Mouse (Mus musculus) CH12.LX (cell line): ENCODE data around the gene Tmem255b. TPM values are rescaled to one million over a fixed set of nuclear protein-coding genes. Genes with fewer than 3 reads are reported as not detected.

Experiments used
- DNase-seq: peaks from one replicate; pipeline ENCODE4 v3.0.0-alpha.2; 2013; ENCODE audit errors: extremely low read depth
- H3K27ac ChIP-seq: 2 replicates; pipeline ENCODE4 v1.5.1; 2012; ENCODE audit warnings: low read depth, mild to moderate bottlenecking, control low read depth, moderate library complexity; ENCODE audit not compliant: insufficient read depth
- H3K27me3 ChIP-seq: replicated peaks from 2 replicates; pipeline ENCODE3; 2012; ENCODE audit warnings: inconsistent platforms
- H3K36me3 ChIP-seq, 2 experiments: replicated peaks in 1 of 2; 2 replicates each; pipeline versions ENCODE3 to v1.6.1; 2012; ENCODE audit warnings: inconsistent platforms in 1 of 2, low read length in 1 of 2, mild to moderate bottlenecking in 1 of 2, mixed read lengths in 1 of 2, moderate library complexity in 1 of 2; ENCODE audit not compliant: control insufficient read depth in 1 of 2, insufficient read depth in 1 of 2
- H3K4me1 ChIP-seq, 2 experiments: 2 replicates each; pipeline ENCODE4 v1.6.1; 2012; ENCODE audit warnings: inconsistent platforms in 1 of 2, moderate library complexity in 1 of 2; ENCODE audit not compliant: insufficient read depth in 2 of 2, control insufficient read depth in 1 of 2
- H3K4me2 ChIP-seq: 2 replicates; pipeline ENCODE4 v1.6.1; 2012; ENCODE audit warnings: low read depth, mild to moderate bottlenecking, control low read depth; ENCODE audit not compliant: poor library complexity, insufficient read depth, severe bottlenecking
- H3K4me3 ChIP-seq, 3 experiments: fragments of 150-350 bp in 1 of 3; sonication (generic) in 1 of 3; replicated peaks in 1 of 3; 2 replicates each; pipeline versions ENCODE3 to v1.5.1; 2011 to 2012; ENCODE audit warnings: low read depth in 2 of 3, low read length in 2 of 3, mild to moderate bottlenecking in 2 of 3, moderate library complexity in 2 of 3, control low read depth in 1 of 3, improper control_type of control experiment in 1 of 3, inconsistent platforms in 1 of 3, mixed read lengths in 1 of 3; ENCODE audit not compliant: poor library complexity in 1 of 3
- H3K79me2 ChIP-seq: replicated peaks from 2 replicates; pipeline ENCODE4 v1.6.1; 2012; ENCODE audit warnings: mild to moderate bottlenecking, moderate library complexity; ENCODE audit not compliant: control insufficient read depth, poor library complexity, insufficient read depth, severe bottlenecking; ENCODE audit errors: extremely low read depth
- H3K9ac ChIP-seq: 2 replicates; pipeline ENCODE4 v1.6.1; 2012; ENCODE audit warnings: low read depth, mild to moderate bottlenecking, control low read depth, moderate library complexity; ENCODE audit not compliant: insufficient read depth
- H3K9me3 ChIP-seq: replicated peaks from 2 replicates; pipeline ENCODE3; 2012; ENCODE audit warnings: low read length, inconsistent platforms, mixed read lengths
- BHLHE40 ChIP-seq: IDR thresholded peaks from 2 replicates; pipeline ENCODE4 v1.6.1; 2011; ENCODE audit warnings: mild to moderate bottlenecking, low read depth, low read length, improper control_type of control experiment
- CHD1 ChIP-seq: IDR thresholded peaks from 2 replicates; pipeline ENCODE4 v1.6.1; 2012; ENCODE audit warnings: low read depth, low read length, improper control_type of control experiment, inconsistent platforms
- CHD2 ChIP-seq: IDR thresholded peaks from 2 replicates; pipeline ENCODE4 v1.6.1; 2011; ENCODE audit warnings: low read length, improper control_type of control experiment
- HCFC1 ChIP-seq: IDR thresholded peaks from 2 replicates; pipeline ENCODE4 v1.6.1; 2012; ENCODE audit warnings: low read depth, mild to moderate bottlenecking, inconsistent platforms, low read length, improper control_type of control experiment
- IRF4 ChIP-seq: IDR thresholded peaks from 2 replicates; pipeline ENCODE4 v1.6.1; 2014; ENCODE audit warnings: low read depth, mild to moderate bottlenecking, inconsistent platforms, low read length, improper control_type of control experiment
- JUN ChIP-seq: IDR thresholded peaks from 2 replicates; pipeline ENCODE4 v1.6.1; 2011; ENCODE audit warnings: low read depth, mild to moderate bottlenecking, low read length, improper control_type of control experiment, moderate library complexity; ENCODE audit not compliant: insufficient read depth
- JUND ChIP-seq: conservative IDR thresholded peaks from 2 replicates; pipeline ENCODE4 v1.6.1; 2011; ENCODE audit warnings: low read depth, low read length, improper control_type of control experiment
- MAFK ChIP-seq: IDR thresholded peaks from 2 replicates; pipeline ENCODE4 v1.6.1; 2011; ENCODE audit warnings: low read length, improper control_type of control experiment; ENCODE audit not compliant: insufficient replicate concordance
- MAX ChIP-seq: IDR thresholded peaks from 2 replicates; pipeline ENCODE4 v1.6.1; 2011; ENCODE audit warnings: low read length, improper control_type of control experiment
- MAZ ChIP-seq: IDR thresholded peaks from 2 replicates; pipeline ENCODE4 v1.6.1; 2012; ENCODE audit warnings: low read depth, mild to moderate bottlenecking, inconsistent platforms, low read length, improper control_type of control experiment, moderate library complexity
- MEF2A ChIP-seq: IDR thresholded peaks from 2 replicates; pipeline ENCODE4 v1.6.1; 2014; ENCODE audit warnings: low read depth, mild to moderate bottlenecking, inconsistent platforms, low read length, improper control_type of control experiment, borderline replicate concordance
- MXI1 ChIP-seq: IDR thresholded peaks from 2 replicates; pipeline ENCODE4 v1.6.1; 2011; ENCODE audit warnings: mild to moderate bottlenecking, low read depth, low read length, improper control_type of control experiment
- MYC ChIP-seq: IDR thresholded peaks from 2 replicates; pipeline ENCODE4 v1.6.1; 2011; ENCODE audit warnings: low read depth, mild to moderate bottlenecking, improper control_type of control experiment, low read length
- NRF1 ChIP-seq: IDR thresholded peaks from 2 replicates; pipeline ENCODE4 v1.6.1; 2014; ENCODE audit warnings: low read depth, mild to moderate bottlenecking, inconsistent platforms, low read length, improper control_type of control experiment, moderate library complexity
- PAX5 ChIP-seq: IDR thresholded peaks from 2 replicates; pipeline ENCODE4 v1.6.1; 2012; ENCODE audit warnings: low read length, inconsistent platforms, mixed read lengths
- POLR2A ChIP-seq: IDR thresholded peaks from 2 replicates; pipeline ENCODE4 v1.6.1; 2011; ENCODE audit warnings: low read depth, mild to moderate bottlenecking, improper control_type of control experiment, low read length
- POLR2AphosphoS2 ChIP-seq: IDR thresholded peaks from 2 replicates; pipeline ENCODE4 v1.6.1; 2011; ENCODE audit warnings: low read depth, low read length, improper control_type of control experiment
- RAD21 ChIP-seq: IDR thresholded peaks from 2 replicates; pipeline ENCODE4 v1.6.1; 2011; ENCODE audit warnings: low read depth, mild to moderate bottlenecking, low read length, improper control_type of control experiment, moderate library complexity
- RCOR1 ChIP-seq: conservative IDR thresholded peaks from 2 replicates; pipeline ENCODE4 v1.6.1; 2012; ENCODE audit warnings: low read depth, mild to moderate bottlenecking, inconsistent platforms, low read length, improper control_type of control experiment
- SIN3A ChIP-seq: IDR thresholded peaks from 2 replicates; pipeline ENCODE4 v1.6.1; 2012; ENCODE audit warnings: low read length, improper control_type of control experiment, inconsistent platforms
- SMC3 ChIP-seq: IDR thresholded peaks from 2 replicates; pipeline ENCODE4 v1.6.1; 2011; ENCODE audit warnings: low read depth, low read length, improper control_type of control experiment
- USF1 ChIP-seq: IDR thresholded peaks from 2 replicates; pipeline ENCODE4 v1.6.1; 2014; ENCODE audit warnings: low read depth, mild to moderate bottlenecking, inconsistent platforms, low read length, improper control_type of control experiment
- USF2 ChIP-seq: conservative IDR thresholded peaks from 2 replicates; pipeline ENCODE4 v1.6.1; 2011; ENCODE audit warnings: low read depth, low read length, improper control_type of control experiment
- ZKSCAN1 ChIP-seq: IDR thresholded peaks from 2 replicates; pipeline ENCODE4 v1.6.1; 2012; ENCODE audit warnings: low read depth, inconsistent platforms, low read length, improper control_type of control experiment, borderline replicate concordance
- ZMIZ1 ChIP-seq: IDR thresholded peaks from 2 replicates; pipeline ENCODE4 v1.6.1; 2012; ENCODE audit warnings: low read depth, mild to moderate bottlenecking, inconsistent platforms, low read length, improper control_type of control experiment
- ZNF384 ChIP-seq: IDR thresholded peaks from 2 replicates; pipeline ENCODE4 v1.6.1; 2012; ENCODE audit warnings: low read depth, low read length, improper control_type of control experiment, inconsistent platforms
- dilution Hi-C: fragments of 300-500 bp; cut with MboI; formaldehyde crosslinking; loops from 2 replicates; pipeline ENCODE4 v1.14.3; 2020; ENCODE audit warnings: low sequenced_read_pairs; ENCODE audit not compliant: extremely low pct_unique_long_range_greater_than_20kb, extremely low pct_ligation_motif_present
- in situ Hi-C: fragments of 300-500 bp; cut with MboI; formaldehyde crosslinking; loops from 3 replicates; pipeline ENCODE4 v1.14.3; 2019; ENCODE audit warnings: low sequenced_read_pairs, low pct_ligation_motif_present, low pct_unique_long_range_greater_than_20kb, mixed read lengths
- polyA plus RNA-seq: library from polyadenylated mRNA; unstranded; fragments of >175 nt; gene quantifications from 2 replicates; pipeline ENCODE4 v1.2.1, GENCODE M21; 2012; ENCODE audit warnings: low read depth; ENCODE audit not compliant: insufficient read length
- total RNA-seq, 2 experiments: library from RNA; depleted of rRNA; stranded (reverse); fragments of 300-350 nt in 1 of 2; fragments of >200 nt in 1 of 2; gene quantifications; 2 replicates each; pipeline ENCODE4 v1.2.3; 2012 to 2014

Gene Tmem255b
- total and polyA plus RNA-seq, 3 experiments, result not detected

DNA sequence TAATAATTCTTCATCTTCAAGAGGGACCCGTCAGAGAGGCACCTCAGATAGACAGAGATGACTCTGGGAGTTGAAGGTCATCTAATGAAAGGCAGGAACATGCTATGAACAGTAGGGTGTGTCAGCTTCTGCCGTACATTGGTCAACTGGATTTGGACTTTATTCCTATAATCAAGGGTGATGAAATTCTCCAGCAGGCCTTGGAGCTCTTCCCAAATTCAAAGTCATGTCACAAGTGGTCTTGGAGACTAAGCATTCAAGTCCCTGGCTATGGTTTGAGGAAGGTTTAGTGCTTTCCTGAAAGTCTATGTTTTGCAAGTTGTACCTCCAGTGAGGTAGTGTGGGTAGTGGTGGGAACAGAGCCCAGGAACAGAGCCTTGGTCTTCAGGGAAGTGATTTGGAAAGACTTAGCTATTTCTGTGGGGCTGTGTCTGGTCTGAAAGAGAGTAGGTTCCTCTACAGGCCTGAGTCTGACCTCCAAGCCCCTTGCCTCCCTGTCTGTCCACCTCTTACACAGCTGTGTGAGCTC is 15.8 kb upstream of the Tmem255b start:
- no peak for DNase-seq

DNA sequence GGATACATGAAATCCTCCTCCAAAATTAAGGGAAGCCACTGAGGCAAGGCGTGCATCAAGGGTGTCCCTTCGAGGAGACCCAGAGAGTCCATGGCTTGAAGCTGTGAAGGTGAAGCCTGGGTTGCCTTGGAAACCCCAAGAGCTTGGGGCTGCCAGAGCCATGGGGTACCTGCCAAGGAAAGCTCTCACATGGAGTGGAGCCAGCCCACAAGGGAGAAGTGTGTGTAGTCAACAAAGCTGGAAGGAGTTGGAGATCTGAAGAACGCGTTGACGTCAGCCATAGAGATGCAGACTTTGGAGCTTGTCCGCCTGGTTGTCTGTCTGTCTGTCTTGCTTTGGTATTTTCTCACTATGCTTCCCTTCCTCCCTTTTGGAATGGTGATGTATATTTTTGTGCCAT is 14.0 kb upstream of the Tmem255b start:
- Histone ChIP-seq H3K79me2 (no peaks in the 10 kb centered on the region), H3K36me3 (no peaks in the 10 kb centered on the region), H3K27ac (no peak overlapping the region), H3K9ac (no peak overlapping the region), H3K4me3 (no peak overlapping the region), H3K9me3 (peaks cover 14% of the 10 kb centered on the region), H3K27me3 (peaks cover 82% of the 10 kb centered on the region), H3K4me2 (no peak overlapping the region), H3K4me1 (no peaks in the 10 kb centered on the region)
- in situ Hi-C loops (no loop called here), dilution Hi-C loops (no loop called here)
- TF ChIP-seq RAD21 (no peak), USF1 (no peak), BHLHE40 (no peak), PAX5 (no peak), IRF4 (no peak), JUND (no peak), POLR2A (no peak), ZKSCAN1 (no peak), ZMIZ1 (no peak), JUN (no peak), MAZ (no peak), ZNF384 (no peak), MYC (no peak), USF2 (no peak), MEF2A (no peak), SIN3A (no peak), POLR2AphosphoS2 (no peak), CHD2 (no peak)
- no peak for DNase-seq

More for the DNA sequence above, 15.8 kb upstream of the Tmem255b start:
- no peak overlapping the region for H3K9ac ChIP-seq
- no peak for TF ChIP-seq SMC3
- no peak for TF ChIP-seq BHLHE40
- no peak for TF ChIP-seq MAFK
- TF ChIP-seq USF1, result no peak
- TF ChIP-seq MXI1, result no peak
- no peak for TF ChIP-seq MEF2A
- no peak for TF ChIP-seq RCOR1
- TF ChIP-seq NRF1, result no peak
- TF ChIP-seq HCFC1, result no peak
- no peak for TF ChIP-seq SIN3A
- no peak for TF ChIP-seq MAX
- no peak for TF ChIP-seq PAX5
- TF ChIP-seq CHD1, result no peak
- no peak for TF ChIP-seq RAD21
- TF ChIP-seq, all 38 proteins: peak for 0
- Histone ChIP-seq H3K27me3 (peaks cover 82% of the 10 kb centered on the region), H3K79me2 (no peaks in the 10 kb centered on the region), H3K27ac (no peak overlapping the region), H3K9me3 (peaks cover 14% of the 10 kb centered on the region), H3K4me1 (no peaks in the 10 kb centered on the region; a peak in 1 of 4 replicates), H3K4me3 (no peak overlapping the region), H3K36me3 (no peaks in the 10 kb centered on the region), H3K4me2 (no peak overlapping the region)
- dilution Hi-C loops, result no loop called here
- in situ Hi-C loops, result loop anchor here (10.0 kb wide), 1 partner anchor 326 kb away; no protein-coding TSS in a partner anchor
